Mouse (Mus musculus): ENCODE results near the gene Snx15.

DNA sequence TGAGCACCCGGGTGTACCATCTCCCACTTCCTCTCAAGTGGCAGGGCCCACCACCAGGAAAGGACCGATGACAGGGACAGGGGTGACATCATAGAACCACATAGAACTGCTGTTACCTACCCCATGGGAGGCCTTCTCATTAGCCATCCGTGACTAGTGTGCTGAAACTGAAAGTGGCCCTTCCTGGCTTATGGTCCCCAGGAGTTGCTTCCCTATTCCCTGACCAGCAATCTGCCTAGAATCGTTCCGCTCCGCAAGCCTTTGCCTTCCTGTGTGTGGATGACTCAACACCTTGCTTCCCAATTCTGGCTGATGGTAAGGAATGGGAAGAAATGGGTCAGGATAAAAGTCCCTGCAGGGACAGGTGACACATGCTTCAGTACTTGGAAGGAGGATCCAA, 29.1 kb upstream of the Snx15 start:
- TF ChIP-seq GATA1 (IDR thresholded peaks at IDR 0.05; ENCODE audit: borderline replicate concordance, low read length) (no peak), FLI1 (IDR thresholded peaks at IDR 0.05; ENCODE audit: low read length) (no peak)
